In genomic region chr12:106174070-106174980, GRCm38 (mm10) we compare ENCODE assay signal across 9 mouse cellular contexts.
DNase-seq lines count a peak whose midpoint lies in the region; ATAC-seq and TF ChIP-seq lines count a peak whose summit lies in the region.
"Had no signal": no experiment of that assay in that cellular context is flagged by ENCODE, and none has a peak within 500 bp of the region (broad histone marks: within the 10 kb centered on the region; RNA-seq: fewer than 3 reads in every experiment).

No protein-coding gene starts in this region.

- H3K27ac ChIP-seq in cerebellum, adult 2 months (ENCODE audit: insufficient read depth, low read length), result no peak overlapping the region
- no peak overlapping the region for H3K27ac ChIP-seq in lung, embryonic 16.5 days (ENCODE audit: low read length)
- no peak overlapping the region for H3K27ac ChIP-seq in liver, embryonic 14.5 days

- H3K9ac ChIP-seq in lung, embryonic 16.5 days (ENCODE audit: low read length), result peak overlapping the region; percentile 37
- H3K9ac ChIP-seq in liver, embryonic 14.5 days (replicated peaks), result no peak overlapping the region

- WGBS in cerebellum, adult 2 months, result 3% methylated on average over 39 of the region's 39 CpGs
- WGBS in lung, embryonic 16.5 days, result 1% methylated on average over 39 of the region's 39 CpGs
- 1% methylated on average over 39 of the region's 39 CpGs for WGBS in liver, embryonic 14.5 days (ENCODE audit: insufficient replicate concordance)

- peak overlapping the region; percentile 52 for H3K4me3 ChIP-seq in cerebellum, adult 2 months (replicated peaks; ENCODE audit: insufficient read depth, low read depth, low read length)
- H3K4me3 ChIP-seq in lung, embryonic 16.5 days (ENCODE audit: low read length), result peak overlapping the region; percentile 47
- H3K4me3 ChIP-seq in liver, embryonic 14.5 days (ENCODE audit: insufficient read depth in 1 of 2, low read depth in 2 of 2, low read length in 2 of 2), result peak overlapping the region in 1 of 2 experiments; percentile 17; a peak in 1 of 4 replicates

- H3K27me3 ChIP-seq in cerebellum, adult 2 months (ENCODE audit: control insufficient read depth, insufficient read depth, low read length), result no peaks in the 10 kb centered on the region; the same call in 1 of the 2 replicates
- peaks cover 25% of the 10 kb centered on the region for H3K27me3 ChIP-seq in lung, embryonic 16.5 days (ENCODE audit: control insufficient read depth, insufficient read depth, low read depth, low read length)
- H3K27me3 ChIP-seq in liver, embryonic 14.5 days (ENCODE audit: control insufficient read depth, insufficient read depth, low read length), result peaks cover 21% of the 10 kb centered on the region
- H3K27me3 ChIP-seq: CH12.LX had no signal

- ATAC-seq in lung, embryonic 16.5 days (ENCODE audit: low read depth), result peak; percentile 39
- ATAC-seq in liver, embryonic 14.5 days (ENCODE audit: insufficient read depth), result no peak

- no peaks in the 10 kb centered on the region for H3K36me3 ChIP-seq in lung, embryonic 16.5 days (ENCODE audit: control insufficient read depth, insufficient read depth, low read length)
- H3K36me3 ChIP-seq in liver, embryonic 14.5 days (replicated peaks; ENCODE audit: control insufficient read depth, insufficient read depth, low read depth), result no peaks in the 10 kb centered on the region

- peaks cover 9% of the 10 kb centered on the region; the same call in 1 of the 2 replicates for H3K4me1 ChIP-seq in cerebellum, adult 2 months (ENCODE audit: control insufficient read depth, insufficient read depth, low read length)
- peaks cover 5% of the 10 kb centered on the region; the same call in 1 of the 2 replicates for H3K4me1 ChIP-seq in lung, embryonic 16.5 days (replicated peaks; ENCODE audit: control insufficient read depth, insufficient read depth, low read length)
- no peaks in the 10 kb centered on the region for H3K4me1 ChIP-seq in liver, embryonic 14.5 days (replicated peaks; ENCODE audit: control insufficient read depth in 2 of 2, insufficient read depth in 2 of 2, low read length in 1 of 2)

- TF ChIP-seq CTCF in cerebellum, adult 2 months (IDR thresholded peaks at IDR 0.05; ENCODE audit: borderline replicate concordance, insufficient read depth, low read depth, low read length), result 0 out of 2 replicates have a peak, but pooled peaks have one; percentile 10
- TF ChIP-seq CTCF in liver, embryonic 14.5 days (IDR thresholded peaks at IDR 0.05; ENCODE audit: low read depth), result no peak

- H3K9me3 ChIP-seq in lung, embryonic 16.5 days (ENCODE audit: control insufficient read depth, low read length), result no peaks in the 10 kb centered on the region
- H3K9me3 ChIP-seq in liver, embryonic 14.5 days (ENCODE audit: control insufficient read depth, low read length), result no peaks in the 10 kb centered on the region

- no peak for TF ChIP-seq EP300 in liver, embryonic 14.5 days (IDR thresholded peaks at IDR 0.05; ENCODE audit: low read depth)

- no peak for TF ChIP-seq POLR2A in cerebellum, adult 2 months (IDR thresholded peaks at IDR 0.05; ENCODE audit: borderline replicate concordance, insufficient read depth, low read length)

- peak; percentile 45 to 63 for DNase-seq in cerebellum, adult 2 months
- no peak for DNase-seq in cerebellum, adult 11 months
- DNase-seq in lung, postnatal 25 days (ENCODE audit: low spot score), result no peak
- DNase-seq in forelimb bud, embryonic 11.5 days (ENCODE audit: low read depth, low spot score), result peak; percentile 45
- no peak for DNase-seq in liver, embryonic 14.5 days (ENCODE audit: low read depth in 3 of 3, low spot score in 3 of 3)
- DNase-seq in right cerebral cortex, postnatal 25 days, result peak; percentile 39
- DNase-seq in urinary bladder, adult 2 months (ENCODE audit: low spot score), result no peak

- H3K4me2 ChIP-seq in lung, embryonic 16.5 days (ENCODE audit: low read depth, low read length), result peak overlapping the region; percentile 81
- peak overlapping the region; percentile 20 for H3K4me2 ChIP-seq in liver, embryonic 14.5 days (ENCODE audit: low read depth)

Comparison
In these comparisons a context has a peak if more than half of its experiments do, and no peak if none do; other contexts are left out.
1. DNase-seq: peak in cerebellum, adult 2 months (2 of 2), forelimb bud, embryonic 11.5 days (single experiment) and right cerebral cortex, postnatal 25 days (single experiment); none in cerebellum, adult 11 months (single experiment), lung, postnatal 25 days (single experiment), liver, embryonic 14.5 days (0 of 3) and urinary bladder, adult 2 months (single experiment).